Mouse (Mus musculus) hindbrain, embryonic 10.5 days (tissue): ENCODE measurements around the gene Ptpdc1. TPM values are rescaled to one million over a fixed set of nuclear protein-coding genes. Genes with fewer than 3 reads are reported as not detected.
A peak's percentile ranks its signal among the peaks of the same experiment; 100 is the strongest.

ENCODE experiments used
- DNase-seq: peaks from one replicate; pipeline ENCODE4 v3.0.0-alpha.2; 2017; ENCODE audit warnings: low spot score
- H3K27ac ChIP-seq: fragments of 300-500 bp; sonication (generic); 2 replicates; pipeline ENCODE4 v1.5.1; 2016; ENCODE audit warnings: mild to moderate bottlenecking, moderate library complexity
- H3K27me3 ChIP-seq: fragments of 300-500 bp; sonication (generic); 2 replicates; pipeline ENCODE4 v1.6.1; 2016; ENCODE audit warnings: mild to moderate bottlenecking; ENCODE audit not compliant: poor library complexity, insufficient read depth, severe bottlenecking
- H3K36me3 ChIP-seq: fragments of 300-500 bp; sonication (generic); 2 replicates; pipeline ENCODE4 v1.6.1; 2016; ENCODE audit warnings: mild to moderate bottlenecking, moderate library complexity
- H3K4me1 ChIP-seq: fragments of 300-500 bp; sonication (generic); replicated peaks from 2 replicates; pipeline ENCODE4 v1.6.1; 2016; ENCODE audit warnings: mild to moderate bottlenecking
- H3K4me3 ChIP-seq: fragments of 300-500 bp; sonication (generic); 2 replicates; pipeline ENCODE4 v1.5.1; 2016; ENCODE audit warnings: mild to moderate bottlenecking, moderate library complexity
- H3K9me3 ChIP-seq: fragments of 300-500 bp; sonication (generic); 2 replicates; pipeline ENCODE4 v1.6.1; 2016; ENCODE audit warnings: mild to moderate bottlenecking, moderate library complexity
- WGBS: fragments of 180-500 bp; shearing (Covaris S2); methylation state at CpG from one replicate; pipeline ENCODE4 v1.1.7; 2016; 5-methylcytosine and 5-hydroxymethylcytosine counted together
- polyA plus RNA-seq: library from polyadenylated mRNA; unstranded; fragments of >200 nt; fragmentation: Nextera tagmentation; extraction: Ambion mirVana; gene quantifications from 2 replicates; pipeline ENCODE4 v1.2.1, GENCODE M21; 2016

Ptpdc1 gene
- polyA plus RNA-seq, 1 experiment from 2014 or later, result 9.6 TPM

DNA sequence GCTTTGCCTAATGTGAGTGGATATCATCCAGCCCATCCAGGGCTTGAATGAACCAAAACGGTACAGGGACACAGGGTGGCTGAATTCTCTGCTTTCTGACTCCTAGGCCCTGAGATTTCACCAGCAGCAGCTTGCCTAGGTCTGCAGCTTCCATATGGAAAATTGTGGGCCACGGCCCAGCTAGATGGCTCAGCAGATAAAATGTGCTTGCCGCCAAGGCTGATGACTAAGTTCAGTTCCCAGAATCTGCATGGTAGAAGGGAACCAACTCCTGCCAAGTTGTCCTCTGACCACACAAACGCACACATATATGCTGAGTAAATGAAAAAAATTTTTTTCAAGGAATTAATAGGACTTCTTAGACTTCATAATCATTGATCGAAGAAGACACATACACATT, 77.2 kb downstream of the Ptpdc1 start:
- Histone ChIP-seq H3K27me3 (0 out of 2 replicates have a peak, but pooled peaks cover 4% of the 10 kb centered on the region), H3K9me3 (no peaks in the 10 kb centered on the region), H3K36me3 (no peaks in the 10 kb centered on the region), H3K4me1 (peaks cover 26% of the 10 kb centered on the region), H3K27ac (no peak overlapping the region), H3K4me3 (no peak overlapping the region)
- WGBS, result 94% methylated on average over 5 of the region's 5 CpGs
- DNase-seq, result no peak

GRCm38 (mm10) chr13:48547623-48548022, 77.8 kb downstream of the Ptpdc1 start:
- H3K4me1 ChIP-seq, result peaks cover 29% of the 10 kb centered on the region

GRCm38 (mm10) chr13:48546330-48546917, 79.0 kb downstream of the Ptpdc1 start:
- Histone ChIP-seq H3K9me3 (no peaks in the 10 kb centered on the region), H3K27ac (peak overlapping the region; percentile 100), H3K36me3 (no peaks in the 10 kb centered on the region), H3K27me3 (0 out of 2 replicates have a peak, but pooled peaks cover 4% of the 10 kb centered on the region), H3K4me1 (peaks cover 34% of the 10 kb centered on the region), H3K4me3 (peak overlapping the region; percentile 88)
- peak; percentile 100 for DNase-seq
- under 1% methylated on average over 72 of the region's 72 CpGs for WGBS

More at GRCm38 (mm10) chr13:48547623-48548022, 77.8 kb downstream of the Ptpdc1 start:
- Histone ChIP-seq H3K4me3 (no peak overlapping the region), H3K9me3 (no peaks in the 10 kb centered on the region), H3K27me3 (0 out of 2 replicates have a peak, but pooled peaks cover 4% of the 10 kb centered on the region), H3K36me3 (no peaks in the 10 kb centered on the region), H3K27ac (no peak overlapping the region)
- no peak for DNase-seq
- WGBS, result 93% methylated on average over 6 of the region's 6 CpGs

DNA sequence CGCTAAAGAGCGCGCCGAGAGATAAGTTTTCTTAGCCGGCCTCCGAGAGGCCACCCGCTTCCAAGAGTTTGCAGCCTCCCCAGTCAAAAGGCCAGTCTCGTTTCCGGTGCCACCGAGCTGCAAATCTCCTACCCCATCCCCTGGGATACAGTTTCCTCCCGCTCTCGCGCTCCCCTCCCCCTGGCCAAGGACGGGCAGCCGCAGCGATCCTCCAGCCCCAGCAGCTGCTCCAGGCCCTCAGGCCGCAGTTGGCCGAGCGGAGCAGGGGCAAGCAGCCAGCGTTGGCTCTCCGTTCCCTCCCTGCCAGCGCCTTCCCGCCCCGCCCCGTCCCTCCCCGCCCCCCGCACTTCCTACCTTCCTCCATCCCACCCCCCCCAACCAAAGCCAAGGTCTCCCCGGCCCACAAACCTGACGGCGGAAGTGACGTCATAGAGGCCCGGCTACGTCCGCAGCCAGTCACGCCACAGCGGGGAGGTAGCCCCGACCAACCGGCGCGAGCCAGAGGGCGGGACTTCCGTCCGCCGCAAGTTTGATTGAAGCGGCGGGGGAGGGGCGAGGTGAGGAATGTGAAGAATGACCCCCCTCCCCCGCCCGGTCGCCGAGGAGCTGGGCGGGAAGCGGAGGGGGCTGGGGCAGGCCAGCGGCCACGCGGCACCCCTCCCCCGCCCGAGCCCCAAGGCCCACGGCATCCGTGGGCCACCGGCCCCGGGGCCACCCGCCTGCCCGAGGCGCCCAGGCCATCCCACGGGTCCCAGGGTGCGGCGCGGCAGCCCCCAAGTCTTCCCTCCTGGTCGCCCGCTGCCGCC, 79.8 kb downstream of the Ptpdc1 start:
- peak; percentile 98 for DNase-seq
- peak overlapping the region; percentile 100 for H3K27ac ChIP-seq
- peak overlapping the region; percentile 88 for H3K4me3 ChIP-seq
- WGBS, result under 1% methylated on average over 67 of the region's 72 CpGs
- no peaks in the 10 kb centered on the region for H3K36me3 ChIP-seq
- H3K9me3 ChIP-seq, result no peaks in the 10 kb centered on the region
- peaks cover 36% of the 10 kb centered on the region for H3K4me1 ChIP-seq
- H3K27me3 ChIP-seq, result 0 out of 2 replicates have a peak, but pooled peaks cover 4% of the 10 kb centered on the region

- Histone ChIP-seq H3K27me3 (0 out of 2 replicates have a peak, but pooled peaks cover 4% of the 10 kb centered on the region), H3K4me1 (peaks cover 40% of the 10 kb centered on the region), H3K27ac (no peak overlapping the region), H3K9me3 (no peaks in the 10 kb centered on the region), H3K36me3 (no peaks in the 10 kb centered on the region), H3K4me3 (peak overlapping the region; percentile 88)
- DNase-seq, result no peak
- WGBS, result 53% methylated on average over 4 of the region's 4 CpGs
Observed at GRCm38 (mm10) chr13:48544867-48545266, 80.6 kb downstream of the Ptpdc1 start.

DNA sequence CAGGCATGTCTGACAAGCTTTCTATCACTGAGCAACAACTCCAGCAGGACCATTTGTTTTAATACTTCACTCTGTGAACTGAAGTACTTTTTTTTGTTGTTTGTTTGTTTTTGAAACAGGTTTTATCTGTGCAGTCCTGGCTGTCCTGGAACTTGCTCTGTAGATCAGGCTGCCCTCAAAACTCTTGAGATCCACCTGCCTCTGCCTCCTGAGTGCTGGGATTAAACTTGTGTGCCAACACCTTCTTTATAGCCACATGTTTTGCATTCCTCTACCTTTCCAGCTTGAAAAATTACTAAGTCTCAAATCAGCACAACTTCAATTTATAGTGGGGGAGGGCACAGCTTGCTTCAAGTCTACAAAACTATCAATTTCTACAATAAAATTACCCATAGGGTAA, 81.1 kb downstream of the Ptpdc1 start:
- H3K27ac ChIP-seq, result no peak overlapping the region
- H3K27me3 ChIP-seq, result 0 out of 2 replicates have a peak, but pooled peaks cover 4% of the 10 kb centered on the region
- no peaks in the 10 kb centered on the region for H3K9me3 ChIP-seq
- peaks cover 40% of the 10 kb centered on the region for H3K4me1 ChIP-seq
- H3K4me3 ChIP-seq, result peak overlapping the region; percentile 88
- H3K36me3 ChIP-seq, result no peaks in the 10 kb centered on the region
- no peak for DNase-seq

- DNase-seq, result no peak
- H3K4me1 ChIP-seq, result peaks cover 30% of the 10 kb centered on the region
- 73% methylated on average over 1 of the region's 1 CpGs for WGBS
- H3K36me3 ChIP-seq, result peaks cover 27% of the 10 kb centered on the region
- no peaks in the 10 kb centered on the region for H3K27me3 ChIP-seq
- H3K4me3 ChIP-seq, result no peak overlapping the region
- H3K27ac ChIP-seq, result no peak overlapping the region
- H3K9me3 ChIP-seq, result no peaks in the 10 kb centered on the region
Observed at GRCm38 (mm10) chr13:48540488-48540887, 85.0 kb downstream of the Ptpdc1 start.

DNA sequence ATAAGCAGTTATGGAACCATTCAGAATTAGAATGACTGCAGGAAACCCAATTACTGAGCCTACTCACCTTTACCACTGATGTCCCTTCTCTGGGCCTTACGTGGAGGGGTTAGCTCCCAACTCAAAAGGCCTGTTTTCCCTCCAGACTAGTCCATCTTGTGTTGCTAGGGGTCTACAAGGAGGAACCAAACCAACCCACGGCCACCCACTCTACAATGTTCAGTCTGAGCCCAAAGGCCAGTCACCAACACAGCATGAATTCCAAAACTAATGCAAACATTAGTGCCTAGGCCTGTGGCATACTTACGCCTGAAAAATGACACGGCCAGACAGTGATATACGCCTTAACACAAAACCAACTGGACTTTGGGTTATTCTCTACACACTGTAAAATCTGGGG, 92.0 kb downstream of the Ptpdc1 start:
- no peak for DNase-seq
- 87% methylated on average over 5 of the region's 5 CpGs for WGBS
- peaks cover 43% of the 10 kb centered on the region for H3K36me3 ChIP-seq

GRCm38 (mm10) chr13:48531448-48531847, 94.0 kb downstream of the Ptpdc1 start:
- H3K4me1 ChIP-seq, result no peaks in the 10 kb centered on the region
- peaks cover 25% of the 10 kb centered on the region for H3K36me3 ChIP-seq
- H3K27me3 ChIP-seq, result no peaks in the 10 kb centered on the region
- 79% methylated on average over 2 of the region's 2 CpGs for WGBS
- H3K4me3 ChIP-seq, result no peak overlapping the region
- DNase-seq, result no peak
- H3K27ac ChIP-seq, result no peak overlapping the region
- H3K9me3 ChIP-seq, result no peaks in the 10 kb centered on the region

More for the DNA sequence above, 92.0 kb downstream of the Ptpdc1 start:
- Histone ChIP-seq H3K4me3 (no peak overlapping the region), H3K9me3 (no peaks in the 10 kb centered on the region), H3K27me3 (no peaks in the 10 kb centered on the region), H3K4me1 (no peaks in the 10 kb centered on the region), H3K27ac (no peak overlapping the region)

DNA sequence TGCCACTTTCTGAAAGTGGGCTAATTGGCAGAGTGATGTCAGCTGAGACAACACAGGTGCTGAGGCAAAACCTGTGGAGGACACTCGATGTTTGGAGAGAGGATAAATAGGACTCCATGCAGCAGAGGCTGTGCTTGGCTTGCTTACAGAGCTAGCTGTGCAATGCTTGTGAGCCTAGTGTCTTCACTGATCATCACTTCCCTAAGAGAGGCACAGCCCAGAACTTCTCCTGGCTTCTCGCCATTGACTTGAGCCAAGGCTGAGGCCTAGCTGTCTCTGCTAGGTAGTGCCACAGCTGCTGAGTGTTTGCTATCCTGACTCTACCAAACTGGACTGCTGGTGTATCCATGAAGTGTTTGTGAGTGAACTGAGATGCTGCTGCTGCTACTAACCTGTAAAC, 94.8 kb downstream of the Ptpdc1 start:
- Histone ChIP-seq H3K4me1 (no peaks in the 10 kb centered on the region), H3K27me3 (no peaks in the 10 kb centered on the region), H3K27ac (no peak overlapping the region), H3K36me3 (peaks cover 18% of the 10 kb centered on the region), H3K4me3 (no peak overlapping the region), H3K9me3 (no peaks in the 10 kb centered on the region)
- no peak for DNase-seq
- 78% methylated on average over 2 of the region's 2 CpGs for WGBS

- Histone ChIP-seq H3K4me3 (no peak overlapping the region), H3K36me3 (peaks cover 6% of the 10 kb centered on the region; the same call in 1 of the 2 replicates), H3K27me3 (no peaks in the 10 kb centered on the region), H3K9me3 (no peaks in the 10 kb centered on the region), H3K4me1 (no peaks in the 10 kb centered on the region), H3K27ac (no peak overlapping the region)
- no peak for DNase-seq
- WGBS, result 53% methylated on average over 2 of the region's 2 CpGs
Observed at GRCm38 (mm10) chr13:48529028-48529427, 96.4 kb downstream of the Ptpdc1 start.

DNA sequence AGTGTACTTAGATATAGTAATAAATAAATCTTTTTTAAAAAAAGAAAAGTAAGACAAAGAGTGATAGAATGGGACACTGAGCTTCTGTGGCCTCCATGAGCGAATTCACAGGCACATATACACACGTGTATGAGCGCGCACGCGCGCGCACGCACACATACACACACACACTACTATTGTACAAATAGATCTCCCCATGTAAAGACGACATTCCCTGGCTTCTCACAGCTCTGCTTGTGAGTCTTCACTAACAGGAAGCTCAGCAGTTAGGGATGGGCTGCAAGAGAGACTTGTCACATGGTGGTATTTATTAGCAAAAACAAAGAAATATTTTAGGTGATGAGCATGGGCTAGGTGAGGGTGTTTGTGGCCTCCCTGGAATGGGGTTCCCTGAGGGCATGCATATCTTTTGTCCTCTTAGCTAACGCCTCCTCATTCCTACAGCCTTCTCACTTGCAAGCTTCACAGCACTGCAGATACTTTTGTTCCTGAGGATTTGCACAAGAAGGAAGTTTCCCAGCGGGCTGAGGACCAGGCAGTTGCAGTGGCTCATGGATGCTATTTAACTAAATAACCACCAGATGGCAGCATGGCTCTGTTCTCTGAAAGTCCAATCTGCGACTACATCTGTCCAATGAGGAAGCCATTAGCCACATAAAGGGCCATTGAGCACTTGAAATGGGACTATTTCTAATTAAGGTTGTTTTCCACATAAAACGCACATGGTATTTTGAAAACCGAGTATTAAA, 97.2 kb downstream of the Ptpdc1 start:
- peak; percentile 59 for DNase-seq
- Histone ChIP-seq H3K36me3 (peaks cover under 1% of the 10 kb centered on the region; the same call in 1 of the 2 replicates), H3K27ac (no peak overlapping the region), H3K4me1 (no peaks in the 10 kb centered on the region), H3K4me3 (no peak overlapping the region), H3K27me3 (no peaks in the 10 kb centered on the region), H3K9me3 (no peaks in the 10 kb centered on the region)
- 53% methylated on average over 15 of the region's 15 CpGs for WGBS
